Mouse (Mus musculus): ENCODE results near the gene Arid3c.
"Not testable (repeated sequence)": the region's sequence is repeated elsewhere in the genome, so short reads cannot be mapped to it uniquely, and the experiment has no call there.

The Arid3c gene

GRCm38 (mm10) chr4:41702226-41702625 is 28.7 kb downstream of the Arid3c start:
- DNase-seq = not testable (repeated sequence)

DNA sequence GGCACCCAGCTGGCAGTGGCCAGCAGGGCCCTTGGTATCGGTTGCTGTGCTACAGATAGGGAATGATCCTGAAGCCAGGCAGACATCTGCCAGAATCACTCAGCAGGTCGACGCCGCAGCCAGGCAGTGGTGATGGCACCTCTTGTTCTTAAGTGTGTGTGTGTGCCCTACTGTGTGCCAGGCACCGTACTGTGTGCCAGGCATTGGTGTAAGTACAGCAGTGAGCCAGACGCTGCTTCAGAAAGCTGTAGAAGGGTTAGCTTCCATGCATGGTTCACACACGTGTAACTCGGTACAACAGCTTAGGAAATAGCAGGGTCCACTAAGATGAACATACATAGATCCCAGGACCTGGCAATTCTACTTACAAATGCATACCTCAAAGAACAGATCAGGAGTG is 30.7 kb downstream of the Arid3c start:
- not testable (repeated sequence) for DNase-seq

GRCm38 (mm10) chr4:41699783-41700182 is 31.2 kb downstream of the Arid3c start, which contains the start of gene Il11ra1:
Il11ra1 (plus strand) TSS chr4:41699989.
- DNase-seq = not testable (repeated sequence)

DNA sequence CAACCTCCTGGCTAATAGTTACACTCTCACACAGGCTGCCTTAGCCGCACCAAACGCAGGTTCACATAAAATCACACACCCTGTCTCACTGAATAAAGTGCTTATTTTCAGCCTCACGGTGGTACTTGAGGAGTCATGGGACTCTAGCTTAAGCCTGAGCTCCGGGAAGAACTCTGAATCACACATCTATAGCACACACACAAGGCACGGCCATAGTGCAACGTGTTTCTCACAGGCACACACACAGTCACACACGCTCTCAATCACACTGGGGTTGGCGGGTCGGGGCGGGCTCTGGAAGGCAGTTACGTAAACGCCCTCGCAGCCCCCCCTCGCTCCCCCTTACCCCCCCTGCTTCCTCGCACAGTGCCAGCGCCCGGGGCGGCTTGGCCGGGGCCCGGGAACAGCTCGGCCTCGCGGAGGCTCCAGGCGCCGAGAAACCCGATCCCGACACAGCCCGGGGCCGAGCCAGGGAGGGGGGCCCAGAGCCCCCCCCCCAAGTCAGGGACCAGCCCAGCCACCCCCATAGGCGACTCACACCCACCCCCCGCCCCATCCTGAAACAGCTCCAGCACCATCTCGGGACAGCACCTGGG is 32.4 kb downstream of the Arid3c start:
- not testable (repeated sequence) for DNase-seq

GRCm38 (mm10) chr4:41696930-41697841 is 33.8 kb downstream of the Arid3c start, which contains the start of gene Cntfr:
Cntfr (minus strand) TSS chr4:41697089.
- DNase-seq = peak; percentile 82 to 83

GRCm38 (mm10) chr4:41696452-41696851 is 34.5 kb downstream of the Arid3c start:
- DNase-seq = not testable (repeated sequence)

GRCm38 (mm10) chr4:41695800-41696199 is 35.1 kb downstream of the Arid3c start:
- not testable (repeated sequence) for DNase-seq

DNA sequence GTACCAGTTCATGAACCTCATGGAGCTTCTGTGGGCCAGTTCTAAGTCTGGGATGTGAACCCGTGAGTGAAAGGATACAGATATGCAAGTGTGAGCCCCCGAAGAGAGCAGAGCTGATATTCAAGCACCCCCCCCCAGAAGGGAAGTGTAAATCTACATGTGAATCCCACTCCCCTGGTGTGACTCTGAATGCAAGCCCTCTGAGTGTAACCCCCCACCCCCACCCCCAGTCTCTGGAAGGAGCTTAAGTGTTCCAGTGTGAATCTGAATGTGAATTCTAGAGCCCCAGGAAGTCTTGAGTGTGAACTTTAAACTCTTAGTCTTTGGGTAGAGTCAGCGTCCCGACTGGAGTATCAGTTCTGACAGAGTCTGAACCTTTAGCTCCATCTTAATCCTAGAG is 37.4 kb downstream of the Arid3c start:
- DNase-seq = not testable (repeated sequence)

GRCm38 (mm10) chr4:41690014-41690413 is 40.9 kb downstream of the Arid3c start:
- DNase-seq = not testable (repeated sequence)

GRCm38 (mm10) chr4:41688562-41688961 is 42.4 kb downstream of the Arid3c start:
- not testable (repeated sequence) for DNase-seq

- DNase-seq = not testable (repeated sequence)
These were observed 45.0 kb downstream of the Arid3c start for GRCm38 (mm10) chr4:41685882-41686492.

- DNase-seq = not testable (repeated sequence)
These were observed 46.0 kb downstream of the Arid3c start for GRCm38 (mm10) chr4:41684931-41685453.

DNA sequence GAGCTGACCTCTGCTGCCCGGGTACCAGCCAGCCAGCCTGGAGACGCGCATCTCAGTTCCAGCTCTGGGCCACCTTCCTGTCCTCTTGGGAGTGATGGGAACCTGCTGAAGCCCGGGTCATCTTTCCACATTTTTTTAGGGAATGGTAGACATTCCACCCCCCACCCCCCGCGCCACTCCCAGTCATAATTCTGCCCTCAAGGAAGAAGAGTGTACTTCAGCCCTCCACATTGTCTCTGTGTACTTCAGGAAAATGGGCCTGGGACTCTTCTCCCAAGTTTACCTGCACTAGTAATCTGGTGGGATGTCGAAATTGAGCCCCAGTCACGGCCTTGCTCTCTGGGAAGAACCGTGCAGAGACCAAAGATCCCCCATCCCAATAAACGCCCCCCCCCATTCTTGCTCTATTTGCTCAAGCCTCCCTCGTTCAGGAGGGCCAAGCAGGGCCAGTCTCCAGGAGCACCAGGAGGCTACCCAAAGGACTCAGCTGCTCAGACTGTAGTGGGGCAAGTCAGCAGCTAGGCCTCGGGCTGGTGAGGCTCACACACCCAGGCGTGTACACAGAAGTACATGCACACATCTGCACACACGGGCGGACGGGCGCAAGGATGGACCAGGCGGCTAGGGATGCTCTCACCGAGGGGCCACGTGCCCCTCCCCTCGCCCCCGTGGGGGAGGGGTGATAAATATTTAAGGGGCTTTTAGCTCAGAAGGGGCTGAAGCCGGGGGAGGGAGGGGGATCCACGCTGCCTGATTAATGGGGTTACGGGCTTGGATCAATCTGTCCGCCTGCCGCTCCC is 46.6 kb downstream of the Arid3c start:
- DNase-seq = not testable (repeated sequence)

- DNase-seq = not testable (repeated sequence)
These were observed 47.6 kb downstream of the Arid3c start for GRCm38 (mm10) chr4:41683303-41683702.

GRCm38 (mm10) chr4:41682789-41683188 is 48.2 kb downstream of the Arid3c start:
- DNase-seq = no peak

DNA sequence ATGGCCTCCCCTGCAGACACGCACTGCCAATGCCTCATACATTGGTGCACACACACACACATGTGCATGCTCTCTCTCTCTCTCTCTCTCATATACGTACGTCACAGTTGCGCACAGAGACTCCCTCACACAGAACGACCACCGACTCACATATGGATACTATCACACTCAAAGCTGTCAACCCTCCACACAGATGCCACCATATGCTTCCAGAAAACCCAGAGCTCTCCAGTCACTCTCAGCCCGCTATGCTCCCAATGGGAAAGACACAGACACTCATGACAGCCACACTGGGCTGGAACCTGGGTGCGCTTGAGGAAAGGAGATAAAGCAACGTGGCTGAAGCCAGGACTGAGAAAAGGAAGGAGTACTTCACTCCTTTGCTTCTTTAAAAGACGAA is 49.0 kb downstream of the Arid3c start:
- no peak for DNase-seq

DNA sequence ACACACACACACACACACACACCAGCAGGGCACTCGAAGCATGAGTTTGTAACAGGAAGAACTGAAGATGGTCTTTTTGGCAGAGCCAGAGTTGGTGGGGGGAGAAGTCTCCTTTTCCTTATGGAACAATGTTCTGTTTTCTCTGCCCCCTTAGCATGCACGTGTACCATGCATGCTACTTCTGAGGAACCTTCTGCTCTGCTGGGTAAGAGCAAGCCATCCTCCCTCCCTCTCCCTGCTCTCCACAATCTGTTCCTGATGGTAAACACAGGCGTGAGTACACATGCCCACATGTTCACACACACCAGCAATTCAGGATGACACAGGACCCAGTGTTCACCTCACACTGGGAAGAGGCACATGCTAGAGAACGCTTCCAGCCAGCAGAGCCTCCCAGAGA is 49.8 kb downstream of the Arid3c start:
- no peak for DNase-seq

DNA sequence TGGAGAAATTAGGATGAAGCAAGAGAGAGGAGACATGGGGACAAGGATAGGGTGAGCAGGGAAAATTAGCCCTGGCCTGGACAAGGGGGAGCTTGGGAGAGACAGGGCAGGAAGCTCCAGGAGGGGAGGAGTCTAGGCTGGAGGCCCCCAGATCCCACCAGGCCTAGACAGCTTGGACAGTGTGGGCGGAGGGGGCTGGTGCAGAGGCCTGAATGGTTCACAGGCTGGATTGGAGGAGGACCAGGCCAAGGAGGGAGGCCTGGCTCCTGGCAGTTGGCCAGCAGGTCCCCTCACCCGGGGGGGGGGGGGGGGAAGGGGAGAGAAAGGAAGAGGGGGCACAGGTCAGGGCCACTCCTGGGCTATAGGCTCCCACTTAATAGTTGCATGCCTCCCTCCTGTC is 51.7 kb downstream of the Arid3c start:
- no peak for DNase-seq

GRCm38 (mm10) chr4:41678863-41679262 is 52.1 kb downstream of the Arid3c start:
- no peak for DNase-seq

- no peak for DNase-seq
These were observed 53.8 kb downstream of the Arid3c start for GRCm38 (mm10) chr4:41677006-41677629.

DNA sequence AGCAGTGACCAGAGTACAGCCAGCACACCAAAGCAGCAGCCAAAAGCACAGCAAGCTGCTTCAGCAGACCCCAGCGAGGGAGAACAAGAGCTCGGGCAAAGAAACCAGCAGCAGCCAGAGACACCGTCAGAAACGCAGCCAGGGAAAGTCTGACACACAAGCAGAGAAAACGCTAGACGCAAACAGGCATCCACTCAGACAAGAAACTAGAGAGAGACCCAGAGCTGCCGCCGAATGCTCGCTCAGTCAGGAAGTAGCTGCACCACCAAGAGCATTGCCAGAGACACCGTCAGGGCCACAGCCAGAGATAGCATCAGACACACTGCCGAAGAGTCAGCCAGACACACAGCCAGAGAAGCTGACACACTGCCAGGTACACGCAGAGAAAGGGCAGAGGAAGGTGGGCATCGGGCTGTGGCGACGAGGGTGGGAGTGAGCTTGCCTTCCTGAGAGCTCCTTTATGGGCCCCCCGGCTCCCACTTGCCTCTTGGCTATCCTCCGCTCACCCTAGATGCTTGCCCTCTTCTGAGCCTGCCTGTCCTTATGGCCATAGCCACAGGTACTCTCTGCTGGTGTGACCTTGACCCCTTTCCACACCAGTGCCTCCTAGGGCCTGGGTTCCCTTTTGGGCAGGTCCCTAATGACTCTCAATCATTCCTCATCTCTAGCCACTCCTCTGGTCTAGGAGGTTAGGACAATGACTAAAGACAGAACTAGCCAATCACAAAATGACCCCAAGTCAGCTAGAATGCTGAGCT is 54.5 kb downstream of the Arid3c start:
- DNase-seq = no peak
